Mouse (Mus musculus): ENCODE data around the gene Nprl2. TPM values are rescaled to one million over a fixed set of nuclear protein-coding genes. Genes with fewer than 3 reads are reported as not detected.

Nprl2 gene
- polyA plus RNA-seq, 1 experiment from 2014 or later: 31.6 TPM

DNA sequence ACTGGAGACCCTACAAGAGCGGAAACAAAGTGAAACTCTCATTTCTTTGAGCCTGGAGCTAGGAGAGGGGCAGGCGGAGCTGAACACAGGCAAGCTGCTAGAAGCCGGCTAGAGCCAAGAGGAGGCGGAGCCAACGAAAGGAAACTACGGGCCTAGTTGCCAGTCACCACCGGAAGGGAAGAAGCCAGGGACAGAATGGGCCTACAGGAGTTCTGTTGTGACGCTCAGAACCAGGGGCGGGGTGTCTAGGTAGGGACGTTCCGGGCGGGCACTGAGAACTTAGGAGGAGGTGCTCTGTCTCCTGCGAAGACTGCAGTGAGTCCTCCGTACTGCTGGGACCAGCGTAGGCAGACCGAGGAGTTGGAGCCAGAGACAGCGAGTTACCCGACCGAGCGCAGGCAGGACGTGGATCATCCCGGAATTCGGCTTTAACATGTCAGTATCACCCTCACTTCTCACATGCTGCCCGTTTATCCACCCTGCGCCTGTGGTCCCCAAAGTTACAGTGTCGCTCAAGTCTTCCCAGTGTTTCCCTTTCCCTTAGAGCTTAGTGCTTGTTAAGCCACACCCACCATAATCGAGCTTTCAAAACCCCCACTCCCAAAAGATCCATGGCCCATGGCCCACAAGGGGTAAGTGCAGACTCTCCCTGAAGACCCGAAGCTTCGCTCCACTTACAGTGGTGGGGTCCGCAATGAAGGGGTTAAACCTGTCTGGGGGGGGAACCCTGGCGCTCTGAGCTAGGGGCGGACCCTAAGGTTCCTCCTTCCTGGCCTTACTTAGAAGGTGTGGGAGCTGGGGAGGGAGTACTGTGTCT lies 38.7 kb downstream of the Nprl2 start, which contains the start of gene Hyal3:
Gene Hyal3, plus strand, starts transcription at position 318 of the 817 bp plus-strand sequence.
- Histone ChIP-seq H3K36me3 (ENCODE audit: control insufficient read depth, insufficient read depth, low read length) (peaks cover 18% of the 10 kb centered on the region), H3K9ac (ENCODE audit: low read length) (peak within 1 kb of the TSS; percentile 81), H3K9me3 (ENCODE audit: control insufficient read depth, low read length) (no peaks in the 10 kb centered on the region), H3K27me3 (ENCODE audit: control insufficient read depth, insufficient read depth, low read length) (no peaks in the 10 kb centered on the region), H3K4me1 (ENCODE audit: control insufficient read depth in 2 of 2, insufficient read depth in 2 of 2, low read length in 2 of 2) (peaks cover 17 to 29% of the 10 kb centered on the region in 2 experiments), H3K27ac (replicated peaks in 1 of 2; ENCODE audit: control insufficient read depth in 1 of 2, insufficient read depth in 1 of 2, low read depth in 2 of 2, low read length in 2 of 2) (peak within 1 kb of the TSS; percentile 88 to 94), H3K4me2 (ENCODE audit: low read length) (peak within 1 kb of the TSS; percentile 87), H3K4me3 (ENCODE audit: control insufficient read depth in 1 of 2, insufficient read depth in 1 of 2, low read depth in 1 of 2, low read length in 2 of 2) (peak within 1 kb of the TSS; percentile 53 to 55)
- WGBS: under 1% methylated on average over 32 of the region's 32 CpGs
- ATAC-seq (ENCODE audit: insufficient number of reproducible peaks, insufficient read depth, low FRiP score, low read depth): peak; percentile 38

DNA sequence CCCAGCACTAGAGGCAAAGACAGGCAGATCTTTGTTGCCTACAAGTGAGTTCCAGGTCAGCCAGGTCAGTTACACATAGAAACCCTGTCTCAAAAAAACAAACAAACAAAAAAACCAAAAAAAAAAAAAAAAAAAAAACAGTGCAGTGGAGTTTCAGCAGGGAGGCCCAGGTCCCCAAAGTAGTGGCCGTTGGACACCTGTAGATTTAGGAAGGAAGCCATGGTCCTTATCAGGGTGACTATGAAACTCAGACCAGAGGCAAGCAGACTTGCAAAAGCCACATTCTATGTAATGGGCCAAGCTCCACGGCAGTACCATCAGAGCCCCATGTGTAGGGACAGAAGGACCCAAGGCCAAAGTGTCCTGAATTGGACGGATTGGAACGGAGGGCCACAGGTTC lies 39.6 kb downstream of the Nprl2 start:
- H3K27ac ChIP-seq (replicated peaks in 1 of 2; ENCODE audit: control insufficient read depth in 1 of 2, insufficient read depth in 1 of 2, low read depth in 2 of 2, low read length in 2 of 2): peak overlapping the region; percentile 88 to 94; a peak in 3 of 4 replicates
- peaks cover 18% of the 10 kb centered on the region for H3K36me3 ChIP-seq (ENCODE audit: control insufficient read depth, insufficient read depth, low read length)
- peak overlapping the region; percentile 87 for H3K4me2 ChIP-seq (ENCODE audit: low read length)
- H3K9ac ChIP-seq (ENCODE audit: low read length): peak overlapping the region; percentile 81
- peaks cover 11 to 24% of the 10 kb centered on the region in 2 experiments for H3K4me1 ChIP-seq (ENCODE audit: control insufficient read depth in 2 of 2, insufficient read depth in 2 of 2, low read length in 2 of 2)
- no peak for ATAC-seq (ENCODE audit: insufficient number of reproducible peaks, insufficient read depth, low FRiP score, low read depth)
- no peaks in the 10 kb centered on the region for H3K9me3 ChIP-seq (ENCODE audit: control insufficient read depth, low read length)
- no peaks in the 10 kb centered on the region for H3K27me3 ChIP-seq (ENCODE audit: control insufficient read depth, insufficient read depth, low read length)
- peak overlapping the region; percentile 53 to 55; a peak in 3 of 4 replicates for H3K4me3 ChIP-seq (ENCODE audit: control insufficient read depth in 1 of 2, insufficient read depth in 1 of 2, low read depth in 1 of 2, low read length in 2 of 2)
- 68% methylated on average over 4 of the region's 4 CpGs for WGBS

DNA sequence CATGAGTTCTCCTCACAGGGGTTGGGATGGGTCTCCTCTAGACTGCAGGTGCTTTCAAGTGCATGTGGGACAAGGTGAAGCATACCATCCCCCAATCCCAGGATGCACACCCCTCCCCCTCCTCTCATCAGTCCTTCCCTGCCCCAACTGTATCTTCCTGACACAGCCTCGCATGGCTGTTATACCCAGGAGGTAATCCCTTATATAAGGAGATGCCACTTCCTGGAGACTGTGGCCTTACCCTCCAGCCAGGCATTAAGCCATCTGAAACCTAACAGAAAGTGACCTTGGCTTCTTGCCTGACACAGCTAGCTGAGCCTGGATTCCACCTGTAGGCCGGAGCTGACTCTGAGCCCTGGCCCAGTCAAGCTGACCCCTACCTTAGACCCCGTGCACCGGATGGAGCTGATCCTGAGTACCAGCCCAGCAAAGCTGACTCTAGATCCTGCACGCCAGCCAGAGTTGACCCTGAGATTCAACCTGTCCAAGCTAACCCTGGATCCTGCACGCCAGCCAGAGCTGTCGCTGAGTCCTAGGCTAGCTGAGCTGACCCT lies 40.6 kb downstream of the Nprl2 start:
- Histone ChIP-seq H3K36me3 (ENCODE audit: control insufficient read depth, insufficient read depth, low read length) (peaks cover 18% of the 10 kb centered on the region), H3K9ac (ENCODE audit: low read length) (no peak overlapping the region), H3K27ac (replicated peaks in 1 of 2; ENCODE audit: control insufficient read depth in 1 of 2, insufficient read depth in 1 of 2, low read depth in 2 of 2, low read length in 2 of 2) (no peak overlapping the region), H3K4me1 (ENCODE audit: control insufficient read depth in 2 of 2, insufficient read depth in 2 of 2, low read length in 2 of 2) (peaks cover 6 to 16% of the 10 kb centered on the region in 2 experiments; a peak in 3 of 4 replicates), H3K27me3 (ENCODE audit: control insufficient read depth, insufficient read depth, low read length) (no peaks in the 10 kb centered on the region), H3K4me2 (ENCODE audit: low read length) (no peak overlapping the region), H3K9me3 (ENCODE audit: control insufficient read depth, low read length) (no peaks in the 10 kb centered on the region), H3K4me3 (ENCODE audit: control insufficient read depth in 1 of 2, insufficient read depth in 1 of 2, low read depth in 1 of 2, low read length in 2 of 2) (no peak overlapping the region)
- 88% methylated on average over 7 of the region's 7 CpGs for WGBS
- no peak for ATAC-seq (ENCODE audit: insufficient number of reproducible peaks, insufficient read depth, low FRiP score, low read depth)

DNA sequence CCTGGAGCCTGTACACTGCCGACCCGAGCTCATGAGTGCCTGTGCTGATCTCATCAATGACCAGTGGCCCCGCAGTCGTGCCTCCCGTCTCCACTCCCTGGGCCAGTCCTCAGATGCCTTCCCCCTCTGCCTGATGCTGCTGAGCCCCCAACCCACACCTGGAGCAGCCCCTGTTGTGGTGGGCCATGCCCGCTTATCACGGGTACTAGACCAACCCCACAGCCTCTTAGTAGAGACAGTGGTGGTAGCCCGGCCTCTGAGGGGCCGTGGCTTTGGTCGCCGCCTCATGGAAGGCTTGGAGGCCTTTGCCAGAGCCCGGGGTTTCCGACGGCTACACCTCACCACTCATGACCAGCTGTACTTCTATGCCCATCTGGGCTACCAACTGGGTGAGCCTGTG lies 41.1 kb downstream of the Nprl2 start:
- Histone ChIP-seq H3K9me3 (ENCODE audit: control insufficient read depth, low read length) (no peaks in the 10 kb centered on the region), H3K4me3 (ENCODE audit: control insufficient read depth in 1 of 2, insufficient read depth in 1 of 2, low read depth in 1 of 2, low read length in 2 of 2) (no peak overlapping the region), H3K36me3 (ENCODE audit: control insufficient read depth, insufficient read depth, low read length) (peaks cover 18% of the 10 kb centered on the region), H3K9ac (ENCODE audit: low read length) (no peak overlapping the region), H3K4me1 (ENCODE audit: control insufficient read depth in 2 of 2, insufficient read depth in 2 of 2, low read length in 2 of 2) (peaks cover 6 to 19% of the 10 kb centered on the region in 2 experiments; a peak in 3 of 4 replicates), H3K27ac (replicated peaks in 1 of 2; ENCODE audit: control insufficient read depth in 1 of 2, insufficient read depth in 1 of 2, low read depth in 2 of 2, low read length in 2 of 2) (no peak overlapping the region), H3K4me2 (ENCODE audit: low read length) (no peak overlapping the region), H3K27me3 (ENCODE audit: control insufficient read depth, insufficient read depth, low read length) (no peaks in the 10 kb centered on the region)
- 88% methylated on average over 14 of the region's 14 CpGs for WGBS
- no peak for ATAC-seq (ENCODE audit: insufficient number of reproducible peaks, insufficient read depth, low FRiP score, low read depth)

DNA sequence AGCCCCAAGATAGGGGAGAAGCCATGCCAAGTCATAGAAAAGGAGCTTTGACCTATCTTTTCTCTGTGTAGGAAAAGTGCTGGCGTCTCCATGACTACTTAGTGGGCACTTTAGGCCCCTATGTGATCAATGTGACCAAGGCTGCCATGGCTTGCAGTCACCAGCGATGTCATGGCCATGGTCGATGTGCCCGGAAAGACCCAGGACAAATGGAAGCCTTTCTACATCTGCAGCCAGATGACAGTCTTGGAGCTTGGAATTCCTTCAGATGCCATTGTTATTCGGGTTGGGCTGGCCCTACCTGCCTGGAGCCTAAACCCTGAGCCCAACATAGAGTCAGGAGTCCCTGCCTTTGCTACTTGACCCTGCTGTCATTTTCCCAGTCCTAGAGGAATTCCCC lies 44.5 kb downstream of the Nprl2 start:
- Histone ChIP-seq H3K9me3 (ENCODE audit: control insufficient read depth, low read length) (no peaks in the 10 kb centered on the region), H3K4me1 (ENCODE audit: control insufficient read depth in 2 of 2, insufficient read depth in 2 of 2, low read length in 2 of 2) (peaks cover 25 to 35% of the 10 kb centered on the region in 2 experiments), H3K9ac (ENCODE audit: low read length) (no peak overlapping the region), H3K36me3 (ENCODE audit: control insufficient read depth, insufficient read depth, low read length) (peaks cover 39% of the 10 kb centered on the region), H3K4me3 (ENCODE audit: control insufficient read depth in 1 of 2, insufficient read depth in 1 of 2, low read depth in 1 of 2, low read length in 2 of 2) (no peak overlapping the region), H3K27ac (replicated peaks in 1 of 2; ENCODE audit: control insufficient read depth in 1 of 2, insufficient read depth in 1 of 2, low read depth in 2 of 2, low read length in 2 of 2) (no peak overlapping the region), H3K27me3 (ENCODE audit: control insufficient read depth, insufficient read depth, low read length) (no peaks in the 10 kb centered on the region), H3K4me2 (ENCODE audit: low read length) (no peak overlapping the region)
- 84% methylated on average over 5 of the region's 5 CpGs for WGBS
- no peak for ATAC-seq (ENCODE audit: insufficient number of reproducible peaks, insufficient read depth, low FRiP score, low read depth)

DNA sequence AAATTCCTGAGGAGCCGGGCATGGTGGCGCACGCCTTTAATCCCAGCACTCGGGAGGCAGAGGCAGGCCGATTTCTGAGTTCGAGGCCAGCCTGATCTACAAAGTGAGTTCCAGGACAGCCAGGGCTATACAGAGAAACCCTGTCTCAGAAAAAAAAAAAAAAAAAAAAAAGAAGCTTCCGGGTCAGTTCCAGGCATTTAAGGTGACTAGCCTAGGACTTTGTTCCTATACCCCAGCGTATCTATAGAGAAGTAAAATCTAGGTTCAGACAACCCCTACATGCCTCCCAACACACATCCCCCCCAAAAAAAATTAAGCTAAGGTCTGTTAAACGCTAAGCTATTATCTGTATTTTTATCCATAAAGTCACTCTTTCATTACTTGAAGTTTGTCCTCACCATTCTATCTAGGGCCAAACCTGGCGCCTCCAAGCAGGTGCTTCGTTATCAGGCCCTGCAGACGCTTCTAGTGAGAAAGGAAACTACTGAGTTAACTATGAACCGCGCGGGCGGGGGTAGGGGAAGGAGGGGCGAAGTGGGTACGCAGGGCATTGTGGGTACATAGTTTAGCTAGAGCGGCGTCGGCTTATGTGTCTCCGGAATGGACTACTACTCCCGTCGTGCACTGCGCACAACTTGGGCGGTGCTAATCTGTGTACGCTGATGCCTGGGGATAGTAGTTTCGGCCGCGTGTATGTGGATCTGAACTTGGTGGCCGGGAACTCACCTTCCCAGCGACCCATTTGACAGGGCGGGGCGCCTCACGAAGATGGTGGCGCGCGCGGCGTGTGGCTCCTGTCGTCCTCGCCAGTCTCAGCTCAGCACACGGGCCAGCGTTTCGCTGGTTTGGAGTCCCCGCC lies 45.2 kb downstream of the Nprl2 start, which contains the start of gene Ifrd2:
Gene Ifrd2, plus strand, starts transcription at position 669 of the 859 bp plus-strand sequence.
- Histone ChIP-seq H3K4me2 (ENCODE audit: low read length) (peak within 1 kb of the TSS; percentile 94), H3K9me3 (ENCODE audit: control insufficient read depth, low read length) (no peaks in the 10 kb centered on the region), H3K9ac (ENCODE audit: low read length) (peak within 1 kb of the TSS; percentile 79), H3K36me3 (ENCODE audit: control insufficient read depth, insufficient read depth, low read length) (peaks cover 46% of the 10 kb centered on the region), H3K27ac (replicated peaks in 1 of 2; ENCODE audit: control insufficient read depth in 1 of 2, insufficient read depth in 1 of 2, low read depth in 2 of 2, low read length in 2 of 2) (peak within 1 kb of the TSS; percentile 17 to 64; a peak in 3 of 4 replicates), H3K4me3 (ENCODE audit: control insufficient read depth in 1 of 2, insufficient read depth in 1 of 2, low read depth in 1 of 2, low read length in 2 of 2) (peak within 1 kb of the TSS; percentile 64 to 70), H3K27me3 (ENCODE audit: control insufficient read depth, insufficient read depth, low read length) (no peaks in the 10 kb centered on the region), H3K4me1 (ENCODE audit: control insufficient read depth in 2 of 2, insufficient read depth in 2 of 2, low read length in 2 of 2) (peaks cover 23 to 30% of the 10 kb centered on the region in 2 experiments)
- WGBS: 11% methylated on average over 46 of the region's 46 CpGs
- peak; percentile 97 for ATAC-seq (ENCODE audit: insufficient number of reproducible peaks, insufficient read depth, low FRiP score, low read depth)
